Mouse (Mus musculus): ENCODE data around the gene Tigd4.

GRCm38 (mm10) chr3:84638858-84639257 is 45.5 kb downstream of the Tigd4 start:
- no peak for TF ChIP-seq CTCF (IDR thresholded peaks at IDR 0.05; ENCODE audit: control insufficient read depth, insufficient read depth, insufficient read length)
- TF ChIP-seq MAX (IDR thresholded peaks at IDR 0.05), result no peak
- no peak for TF ChIP-seq MYOD1 (IDR thresholded peaks at IDR 0.05; ENCODE audit: control insufficient read depth, insufficient read length, low read depth)
- TF ChIP-seq CEBPB (IDR thresholded peaks at IDR 0.05; ENCODE audit: low read depth), result no peak
- no peak for TF ChIP-seq MYOG (IDR thresholded peaks at IDR 0.05; ENCODE audit: control insufficient read depth, extremely low read depth, insufficient read length)

All from C2C12 (cell line).